Mouse (Mus musculus): ENCODE results near the gene Phc2.

- TF ChIP-seq GATA1 (IDR thresholded peaks at IDR 0.05; ENCODE audit: borderline replicate concordance, low read length) = no peak
- 0 out of 2 replicates have a peak, but pooled peaks have one; percentile 8 for TF ChIP-seq FLI1 (IDR thresholded peaks at IDR 0.05; ENCODE audit: low read length)
These were observed 36.7 kb downstream of the Phc2 start for GRCm38 (mm10) chr4:128691195-128691594.

Data from megakaryocyte, embryonic 14.5 days (primary cell).